Mouse (Mus musculus): ENCODE data around the gene Igf2r.

Igf2r gene

DNA sequence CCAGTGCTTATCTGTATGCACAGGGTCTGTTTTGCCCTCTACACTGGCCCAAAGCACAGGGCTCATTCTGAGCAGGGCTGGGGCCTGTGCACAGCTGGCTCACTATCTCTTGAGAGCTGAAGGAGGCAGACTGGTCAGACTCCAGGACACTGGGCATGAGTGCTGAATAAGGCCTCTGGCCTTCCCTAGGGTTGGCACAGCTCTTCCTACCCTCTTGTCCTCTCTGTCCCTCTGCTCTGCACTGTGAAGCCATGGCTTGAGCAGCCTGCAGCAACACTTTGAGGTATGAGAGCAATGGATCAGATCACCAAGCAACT, 100.1 kb downstream of the Igf2r start:
- peak; percentile 44 to 76 for DNase-seq

DNA sequence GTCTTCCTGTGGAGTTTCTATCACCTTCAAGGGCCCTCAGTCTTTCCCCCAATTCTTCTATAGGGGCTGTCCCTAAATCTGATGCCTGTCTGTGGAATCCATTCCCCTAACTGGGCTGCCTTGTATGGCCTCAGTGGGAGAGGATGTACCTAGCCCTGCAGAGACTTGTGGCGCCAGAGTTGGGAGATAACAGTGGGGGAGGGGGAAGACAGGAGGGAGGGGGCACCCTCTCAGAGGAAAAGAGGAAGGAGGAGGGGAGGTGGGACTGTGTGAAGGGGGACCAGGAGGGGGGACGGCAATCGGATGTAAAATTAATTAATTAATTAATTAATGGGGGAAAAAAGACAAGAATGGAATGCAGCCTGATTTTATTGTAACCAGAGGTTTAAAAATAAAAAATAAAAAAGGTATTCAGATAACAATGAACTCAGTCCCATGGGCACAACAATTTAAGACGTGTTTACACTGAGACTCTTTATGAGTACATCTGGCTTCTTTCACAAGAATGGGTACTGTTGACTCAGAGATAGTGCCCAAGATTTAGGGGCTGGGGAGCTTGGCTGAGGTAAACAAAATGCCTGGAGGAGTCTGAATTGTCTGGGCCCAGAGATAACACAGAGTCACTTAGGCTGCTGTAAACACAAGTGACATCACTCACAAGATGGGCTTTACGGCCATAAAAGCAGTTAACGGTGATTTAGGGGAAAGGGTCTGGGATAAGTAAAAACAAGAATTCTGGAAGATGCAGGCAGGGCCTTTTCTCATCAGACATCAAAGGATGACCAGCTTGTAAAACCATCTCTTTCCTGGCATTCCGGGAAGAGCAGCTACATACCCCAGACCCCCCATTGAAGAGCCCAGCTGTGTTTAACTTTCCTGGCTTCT, 100.7 kb downstream of the Igf2r start:
- no peak for DNase-seq

DNA sequence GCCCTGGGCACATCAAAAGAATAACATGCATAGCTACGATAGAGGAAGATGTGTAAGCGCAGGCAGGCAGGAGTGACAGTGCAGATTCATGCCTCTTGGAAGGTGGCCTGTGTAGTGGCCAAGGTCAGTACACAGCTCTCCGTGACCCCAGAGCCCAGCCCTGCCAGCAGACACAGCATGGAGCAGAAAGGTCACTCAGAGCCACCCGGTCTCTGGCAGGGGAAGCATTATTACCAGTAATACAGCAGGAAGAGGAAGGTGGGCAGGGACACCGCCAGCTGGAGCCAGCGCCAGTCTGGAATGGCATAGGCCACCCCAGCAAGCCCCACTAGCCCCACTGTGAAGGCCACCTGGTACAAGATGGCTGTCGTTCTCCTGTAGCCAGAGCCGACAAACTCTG, 105.3 kb downstream of the Igf2r start:
- peak; percentile 29 to 68 for DNase-seq

DNA sequence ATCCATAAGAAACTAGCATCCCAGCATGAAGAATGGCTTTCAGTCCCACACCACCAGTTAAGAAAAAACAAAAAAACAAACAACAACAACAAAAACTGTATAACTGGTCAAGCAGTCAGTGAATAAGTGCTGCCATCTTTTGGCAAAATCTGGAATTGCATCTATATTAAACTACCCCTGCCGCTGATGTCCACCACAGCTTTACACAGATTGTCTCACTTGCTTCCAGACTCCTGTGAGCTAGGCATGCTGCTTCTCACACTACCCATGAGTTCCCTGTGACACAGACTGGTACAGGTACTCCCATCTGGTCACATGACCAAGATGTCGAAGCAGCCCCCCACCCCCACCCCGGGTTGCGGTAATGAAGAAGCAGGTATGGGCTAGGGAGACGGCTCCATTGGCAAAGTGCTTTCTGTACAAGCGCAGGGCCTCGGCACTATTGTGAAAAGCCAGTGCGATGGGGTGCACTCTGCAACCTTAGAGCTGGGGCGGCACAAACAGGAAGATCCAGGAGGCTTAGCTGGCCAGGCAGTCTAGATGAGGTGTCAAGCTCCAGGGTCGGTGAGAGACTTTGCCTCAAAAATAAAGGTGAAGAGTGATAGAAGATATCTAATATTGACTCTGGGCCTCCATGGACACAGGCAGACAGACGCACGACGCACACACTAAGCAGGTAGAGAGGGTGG, 108.7 kb downstream of the Igf2r start:
- DNase-seq, result no peak

DNA sequence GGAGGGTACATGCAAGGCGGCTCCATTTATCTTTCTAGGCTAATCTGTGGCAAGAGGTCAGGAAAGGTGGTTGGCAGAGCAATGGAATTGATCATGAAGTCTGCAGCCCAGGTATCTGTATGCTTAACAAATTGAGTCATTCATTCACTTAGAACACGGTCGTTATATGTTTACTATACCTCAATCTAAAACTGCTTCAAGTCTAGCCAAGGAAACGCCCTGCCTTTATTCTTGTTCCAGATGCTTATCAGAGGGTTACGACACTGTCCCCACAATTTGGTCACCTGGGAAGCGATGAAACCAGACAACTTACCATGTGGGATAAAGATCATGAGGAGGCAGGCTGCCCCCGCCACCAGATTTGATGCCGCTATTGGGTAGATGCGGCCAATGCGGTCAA, 110.2 kb downstream of the Igf2r start:
- no peak for DNase-seq

DNA sequence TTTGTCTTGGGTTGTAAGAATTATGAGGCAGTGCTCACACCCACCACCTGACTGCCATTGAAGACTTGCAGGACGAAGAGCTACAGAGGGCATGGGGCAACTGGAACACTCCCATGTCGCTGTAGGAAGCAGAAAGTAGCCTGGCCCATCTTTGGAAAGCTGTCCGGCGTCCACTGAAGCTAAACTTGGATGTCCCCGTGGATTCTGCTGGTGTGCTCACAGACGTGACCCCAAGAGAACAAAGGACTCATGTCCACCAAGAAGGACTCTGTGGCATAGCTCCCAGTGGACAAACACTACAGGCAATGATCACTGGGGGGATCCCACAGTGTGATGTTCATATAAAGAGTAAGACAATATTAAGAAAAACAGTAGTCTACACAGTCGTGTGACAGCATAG, 110.7 kb downstream of the Igf2r start:
- no peak for DNase-seq

DNA sequence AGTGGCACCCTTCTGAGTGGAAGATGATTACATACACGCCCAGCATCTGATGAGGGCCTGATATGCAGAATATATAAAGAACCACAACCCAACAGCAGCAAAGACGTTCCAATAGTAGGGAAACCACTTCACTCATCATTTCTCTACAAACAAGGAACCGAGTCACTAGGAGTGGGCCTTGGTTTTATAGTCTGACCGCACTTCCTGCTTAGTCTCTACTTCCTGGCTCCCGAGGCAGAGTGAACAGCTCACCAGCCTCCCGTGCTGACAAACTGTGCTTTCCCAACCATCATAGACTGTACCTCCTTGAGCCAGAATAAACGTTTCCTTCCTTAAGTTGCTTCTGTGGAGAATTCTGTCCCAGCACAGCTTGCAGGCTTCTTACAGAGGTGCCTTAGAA, 113.6 kb downstream of the Igf2r start:
- DNase-seq, result no peak

DNA sequence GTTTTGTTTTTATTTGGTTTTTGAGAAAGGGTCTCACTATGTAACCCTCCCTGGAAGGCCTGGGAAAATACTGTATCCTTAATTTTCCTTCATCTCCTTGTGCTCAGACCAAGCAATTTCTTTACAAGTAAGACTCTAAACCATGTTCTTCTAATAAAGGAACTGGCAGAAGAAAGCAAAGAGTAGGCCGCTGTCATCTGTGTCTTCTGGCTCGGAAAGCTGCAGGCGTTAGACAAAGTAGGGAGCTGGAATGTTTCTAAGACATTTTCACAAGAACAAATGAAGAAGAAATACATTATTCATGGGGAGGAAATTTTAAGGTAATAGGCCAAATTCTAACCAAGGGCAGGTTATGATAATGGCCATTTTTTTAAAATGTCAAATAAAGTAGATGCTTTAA, 115.4 kb downstream of the Igf2r start:
- no peak for DNase-seq

DNA sequence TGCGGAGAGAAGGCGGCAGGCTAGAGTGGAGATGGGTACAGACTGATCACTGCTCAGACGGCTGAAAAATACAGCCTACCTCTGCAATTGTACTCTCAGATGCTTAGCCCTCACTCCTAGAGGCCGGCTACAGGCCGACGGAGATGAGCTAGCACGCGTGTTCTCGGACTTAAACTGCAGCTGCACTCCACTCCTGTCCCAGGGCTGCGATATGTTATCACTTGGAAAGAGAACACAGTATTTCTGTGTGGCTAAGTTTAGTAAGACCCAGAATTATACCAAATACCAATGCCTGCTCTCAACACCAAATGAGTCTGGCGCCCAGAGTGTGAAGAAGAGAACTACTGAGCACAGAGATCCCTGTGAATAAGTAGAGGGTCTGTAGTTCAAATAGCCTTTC, 116.9 kb downstream of the Igf2r start:
- DNase-seq, result no peak

DNA sequence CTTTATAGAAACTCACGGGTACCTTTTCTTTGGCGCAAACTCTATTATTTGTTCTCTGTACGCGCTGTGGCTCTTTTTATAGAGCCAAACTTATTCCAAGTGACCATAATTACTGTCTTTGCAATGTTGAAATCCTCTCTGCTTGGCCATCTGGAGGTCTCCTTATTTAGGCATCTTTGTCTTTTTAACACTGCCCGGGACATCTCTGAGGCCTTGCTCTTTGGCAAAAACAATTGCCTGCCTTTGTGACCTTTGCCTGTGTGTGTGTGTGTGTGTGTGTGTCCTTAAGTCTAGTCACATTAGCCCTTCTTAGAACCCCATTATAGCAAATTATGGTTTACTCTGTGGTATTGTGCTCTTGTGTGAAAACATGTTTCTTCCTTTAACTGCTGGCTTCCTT, 124.0 kb downstream of the Igf2r start:
- no peak for DNase-seq

DNA sequence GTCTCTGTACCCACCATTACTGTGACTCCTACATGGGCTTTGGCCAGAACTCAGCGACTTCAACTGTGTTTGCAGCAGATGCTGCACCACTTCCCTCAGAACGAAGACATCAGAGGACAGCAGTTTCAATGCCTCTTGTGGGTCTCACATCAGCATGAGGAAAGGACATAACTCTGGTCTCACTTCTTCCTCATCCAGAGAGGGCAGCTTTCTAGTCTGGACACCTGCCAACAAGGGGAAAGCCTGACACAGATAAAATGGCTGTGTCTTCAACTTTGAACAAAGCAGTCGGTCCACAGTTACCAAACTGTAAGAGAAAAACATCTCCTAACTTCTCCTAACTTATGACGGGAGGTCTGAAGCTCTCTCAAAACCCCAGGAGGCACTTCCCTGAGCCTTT, 128.4 kb downstream of the Igf2r start:
- DNase-seq, result no peak

DNA sequence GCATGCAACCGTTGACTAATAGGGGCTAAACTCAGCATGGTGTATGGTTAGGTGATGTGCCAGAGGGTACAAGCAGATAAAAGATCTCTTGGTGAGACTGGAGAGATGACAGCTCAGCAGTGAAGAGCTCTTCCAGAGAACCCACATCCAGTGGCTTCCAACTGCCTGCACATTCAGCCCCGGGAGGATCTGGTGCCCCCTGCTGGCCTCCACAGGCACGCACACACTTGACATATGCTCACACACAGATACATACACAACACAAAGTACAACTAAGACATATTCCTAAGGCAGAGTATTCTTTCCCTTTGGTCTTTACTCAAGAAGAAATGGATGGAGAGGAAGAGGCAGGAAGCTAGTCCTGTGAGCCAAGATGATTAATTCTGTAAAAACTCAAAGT, 129.9 kb downstream of the Igf2r start:
- no peak for DNase-seq

DNA sequence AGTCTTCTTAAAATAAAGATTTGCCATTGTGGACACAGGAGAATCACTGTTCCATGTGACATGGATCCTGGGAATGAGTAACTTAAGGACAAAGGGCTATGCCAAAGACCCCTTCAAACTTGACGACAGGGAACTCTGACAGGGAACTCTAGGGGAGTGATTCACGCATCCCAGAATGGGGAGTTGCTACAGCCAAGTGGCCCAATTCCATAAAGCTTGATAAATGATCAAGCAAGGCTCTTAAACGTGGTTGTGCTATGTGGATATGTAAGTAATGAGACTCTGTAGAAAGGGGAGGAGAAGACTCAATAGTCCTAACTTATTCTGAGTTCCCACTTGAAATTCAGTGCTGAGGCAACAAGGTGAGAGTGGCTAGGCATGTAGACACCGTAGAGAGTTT, 134.7 kb downstream of the Igf2r start:
- DNase-seq, result no peak
